Mouse (Mus musculus): Measurements from ENCODE around the gene Ccdc60. TPM values are rescaled to one million over a fixed set of nuclear protein-coding genes. Genes with fewer than 3 reads are reported as not detected.

Gene Ccdc60
- total RNA-seq, 2 experiments from 2014 or later, result 0.42 to 0.44 TPM

Other genes with a start within 250 kb of the Ccdc60 start
- gene Tmem233, start 205.7 kb downstream of the Ccdc60 start, total RNA-seq (2021), result not detected
- gene Hspb8, start 133.9 kb upstream of the Ccdc60 start, total RNA-seq (2021), result 1 to 10 TPM; 4.0 to 5.6 TPM

Data from left cerebral cortex, postnatal 4 days (tissue).